Mouse (Mus musculus): ENCODE measurements around the gene Ptger3. TPM values are rescaled to one million over a fixed set of nuclear protein-coding genes. Genes with fewer than 3 reads are reported as not detected.

Ptger3 gene
- polyA plus RNA-seq, 1 experiment = 7.7 TPM

DNA sequence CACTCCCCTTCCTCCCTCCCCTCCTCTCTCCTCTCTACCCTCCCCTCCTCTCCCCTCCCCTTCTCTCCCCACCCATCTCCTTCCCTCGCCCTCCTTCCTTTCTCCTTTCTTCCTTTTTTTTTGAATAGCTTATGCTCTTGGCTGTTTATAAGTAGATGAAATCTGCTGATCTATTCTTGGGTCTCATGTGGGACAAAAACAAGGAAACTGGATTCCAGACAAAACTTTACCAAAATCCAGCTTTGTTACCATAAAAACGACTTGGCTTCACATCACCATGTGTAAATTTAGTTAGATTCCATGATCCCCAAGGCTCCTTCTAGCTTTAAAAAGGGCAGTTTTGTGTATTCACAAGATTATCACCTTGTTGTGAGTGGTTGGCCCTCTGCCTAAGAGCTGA is 70.6 kb downstream of the Ptger3 start:
- Histone ChIP-seq H3K36me3 (ENCODE audit: control insufficient read depth, insufficient read depth, low read length) (no peaks in the 10 kb centered on the region), H3K27ac (ENCODE audit: control insufficient read depth, insufficient read depth, low read length) (no peak overlapping the region), H3K4me3 (ENCODE audit: control insufficient read depth, insufficient read depth, low read length) (no peak overlapping the region), H3K27me3 (ENCODE audit: control insufficient read depth, insufficient read depth, low read length) (no peaks in the 10 kb centered on the region), H3K4me1 (replicated peaks; ENCODE audit: control insufficient read depth, insufficient read depth, low read length) (no peaks in the 10 kb centered on the region)
- TF ChIP-seq POLR2A (IDR thresholded peaks at IDR 0.05; ENCODE audit: control insufficient read depth, extremely low read depth, insufficient read depth, low read length, poor library complexity) (no peak), CTCF (IDR thresholded peaks at IDR 0.05; ENCODE audit: borderline replicate concordance, control insufficient read depth, extremely low read depth, insufficient read depth, low read length, poor library complexity) (no peak)
- 83% methylated on average over 2 of the region's 2 CpGs for WGBS
- no peak for DNase-seq

DNA sequence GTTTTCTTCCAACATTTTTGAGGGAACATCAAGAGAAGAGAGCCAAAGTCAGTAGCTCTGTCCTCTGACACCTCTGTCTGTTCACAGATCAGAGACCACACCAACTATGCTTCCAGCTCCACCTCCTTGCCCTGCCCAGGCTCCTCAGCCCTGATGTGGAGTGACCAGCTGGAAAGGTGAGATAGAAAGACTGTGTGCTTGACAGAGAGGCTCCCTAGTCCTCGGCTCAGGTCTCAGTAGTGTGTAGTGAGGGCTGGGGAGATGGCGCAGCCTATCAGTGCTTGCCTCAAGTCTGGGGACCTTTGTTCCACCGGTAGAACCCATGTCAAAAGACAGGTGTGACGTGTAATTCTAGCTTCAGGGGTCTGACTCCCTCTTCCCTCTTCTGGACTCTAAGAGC is 74.9 kb downstream of the Ptger3 start:
- TF ChIP-seq CTCF (IDR thresholded peaks at IDR 0.05; ENCODE audit: borderline replicate concordance, control insufficient read depth, extremely low read depth, insufficient read depth, low read length, poor library complexity) = no peak
- no peak for TF ChIP-seq POLR2A (IDR thresholded peaks at IDR 0.05; ENCODE audit: control insufficient read depth, extremely low read depth, insufficient read depth, low read length, poor library complexity)
- 94% methylated on average over 4 of the region's 4 CpGs for WGBS
- no peaks in the 10 kb centered on the region for H3K36me3 ChIP-seq (ENCODE audit: control insufficient read depth, insufficient read depth, low read length)

DNA sequence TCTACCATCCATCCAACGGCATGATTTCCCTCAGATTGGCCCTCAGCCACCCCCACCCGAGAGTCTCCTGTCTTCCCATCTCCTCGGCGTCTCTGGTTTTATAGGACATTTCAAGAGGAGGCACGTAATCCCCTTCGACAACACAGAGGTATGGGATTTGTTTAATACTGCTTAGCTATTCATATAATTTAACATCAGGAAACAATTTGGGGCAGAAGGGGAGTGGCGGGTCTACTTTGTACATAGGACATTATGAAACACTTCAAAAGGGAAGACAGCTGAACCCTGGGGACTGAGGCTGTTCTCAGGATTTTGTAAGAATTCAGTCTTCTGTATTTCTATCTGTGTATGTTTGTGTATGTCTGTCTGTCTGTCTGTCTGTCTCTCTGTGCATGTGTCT is 94.9 kb downstream of the Ptger3 start:
- Histone ChIP-seq H3K4me3 (ENCODE audit: control insufficient read depth, insufficient read depth, low read length) (no peak overlapping the region), H3K36me3 (ENCODE audit: control insufficient read depth, insufficient read depth, low read length) (no peaks in the 10 kb centered on the region), H3K27ac (ENCODE audit: control insufficient read depth, insufficient read depth, low read length) (no peak overlapping the region), H3K4me1 (replicated peaks; ENCODE audit: control insufficient read depth, insufficient read depth, low read length) (no peaks in the 10 kb centered on the region), H3K27me3 (ENCODE audit: control insufficient read depth, insufficient read depth, low read length) (no peaks in the 10 kb centered on the region)
- 97% methylated on average over 7 of the region's 7 CpGs for WGBS
- DNase-seq = no peak
- TF ChIP-seq CTCF (IDR thresholded peaks at IDR 0.05; ENCODE audit: borderline replicate concordance, control insufficient read depth, extremely low read depth, insufficient read depth, low read length, poor library complexity) = no peak
- no peak for TF ChIP-seq POLR2A (IDR thresholded peaks at IDR 0.05; ENCODE audit: control insufficient read depth, extremely low read depth, insufficient read depth, low read length, poor library complexity)

More for the DNA sequence above, 74.9 kb downstream of the Ptger3 start:
- no peak overlapping the region for H3K4me3 ChIP-seq (ENCODE audit: control insufficient read depth, insufficient read depth, low read length)
- no peaks in the 10 kb centered on the region for H3K4me1 ChIP-seq (replicated peaks; ENCODE audit: control insufficient read depth, insufficient read depth, low read length)
- H3K27ac ChIP-seq (ENCODE audit: control insufficient read depth, insufficient read depth, low read length) = no peak overlapping the region
- H3K27me3 ChIP-seq (ENCODE audit: control insufficient read depth, insufficient read depth, low read length) = no peaks in the 10 kb centered on the region
- no peak for DNase-seq

DNA sequence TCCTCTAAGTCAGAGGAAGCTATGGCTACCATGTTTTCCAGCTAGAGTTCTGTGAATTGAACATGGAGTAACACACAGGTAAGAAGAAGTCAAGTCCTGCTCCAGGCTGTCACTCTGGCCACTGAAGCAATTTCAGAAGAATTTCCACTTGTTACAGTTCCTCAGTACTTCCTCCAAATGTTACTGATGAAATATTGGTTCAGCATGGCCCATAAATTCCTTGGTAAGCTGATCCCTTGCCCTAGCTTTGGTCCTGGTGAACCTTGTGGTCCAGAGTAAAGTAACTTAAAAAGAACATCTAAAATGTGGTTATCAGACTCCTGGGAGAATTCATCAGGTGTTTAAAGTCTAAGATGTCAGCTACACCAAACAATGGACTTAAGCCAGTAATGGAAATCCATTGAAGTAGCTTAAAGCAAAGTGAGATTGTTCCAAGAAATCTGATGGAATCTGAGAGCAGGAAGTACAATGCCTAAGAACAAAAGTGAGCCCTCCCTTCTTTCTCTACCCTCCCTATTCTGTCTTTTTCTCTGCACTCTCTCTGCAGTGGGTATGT is 97.9 kb downstream of the Ptger3 start:
- no peaks in the 10 kb centered on the region for H3K36me3 ChIP-seq (ENCODE audit: control insufficient read depth, insufficient read depth, low read length)
- H3K4me1 ChIP-seq (replicated peaks; ENCODE audit: control insufficient read depth, insufficient read depth, low read length) = no peaks in the 10 kb centered on the region
- no peak overlapping the region for H3K27ac ChIP-seq (ENCODE audit: control insufficient read depth, insufficient read depth, low read length)
- H3K27me3 ChIP-seq (ENCODE audit: control insufficient read depth, insufficient read depth, low read length) = no peaks in the 10 kb centered on the region
- no peak for DNase-seq
- TF ChIP-seq CTCF (IDR thresholded peaks at IDR 0.05; ENCODE audit: borderline replicate concordance, control insufficient read depth, extremely low read depth, insufficient read depth, low read length, poor library complexity) = no peak
- no peak for TF ChIP-seq POLR2A (IDR thresholded peaks at IDR 0.05; ENCODE audit: control insufficient read depth, extremely low read depth, insufficient read depth, low read length, poor library complexity)
- no peak overlapping the region for H3K4me3 ChIP-seq (ENCODE audit: control insufficient read depth, insufficient read depth, low read length)

DNA sequence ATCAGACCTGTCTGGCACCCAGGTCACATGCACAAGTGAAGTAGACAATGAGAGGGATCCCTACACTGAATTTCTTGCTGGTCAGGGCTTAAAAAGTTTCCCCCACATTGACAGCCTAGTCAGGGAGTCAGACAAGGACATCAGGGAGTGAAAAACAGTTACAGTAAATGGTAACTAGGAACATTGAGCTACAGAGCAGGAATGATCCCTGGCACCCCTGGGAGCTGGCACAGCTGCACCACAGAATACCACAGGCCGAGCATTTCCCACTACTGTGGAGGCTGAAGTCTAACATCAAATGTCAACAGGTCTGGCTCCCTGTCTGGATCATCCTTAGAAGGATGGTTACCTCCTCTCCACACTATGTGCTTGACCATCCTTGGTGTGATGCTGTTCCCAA is 98.8 kb downstream of the Ptger3 start:
- no peaks in the 10 kb centered on the region for H3K4me1 ChIP-seq (replicated peaks; ENCODE audit: control insufficient read depth, insufficient read depth, low read length)
- DNase-seq = no peak
- H3K27me3 ChIP-seq (ENCODE audit: control insufficient read depth, insufficient read depth, low read length) = no peaks in the 10 kb centered on the region
- 95% methylated on average over 1 of the region's 1 CpGs for WGBS
- H3K27ac ChIP-seq (ENCODE audit: control insufficient read depth, insufficient read depth, low read length) = no peak overlapping the region
- H3K4me3 ChIP-seq (ENCODE audit: control insufficient read depth, insufficient read depth, low read length) = no peak overlapping the region
- H3K36me3 ChIP-seq (ENCODE audit: control insufficient read depth, insufficient read depth, low read length) = no peaks in the 10 kb centered on the region
- TF ChIP-seq CTCF (IDR thresholded peaks at IDR 0.05; ENCODE audit: borderline replicate concordance, control insufficient read depth, extremely low read depth, insufficient read depth, low read length, poor library complexity) = no peak
- TF ChIP-seq POLR2A (IDR thresholded peaks at IDR 0.05; ENCODE audit: control insufficient read depth, extremely low read depth, insufficient read depth, low read length, poor library complexity) = no peak

DNA sequence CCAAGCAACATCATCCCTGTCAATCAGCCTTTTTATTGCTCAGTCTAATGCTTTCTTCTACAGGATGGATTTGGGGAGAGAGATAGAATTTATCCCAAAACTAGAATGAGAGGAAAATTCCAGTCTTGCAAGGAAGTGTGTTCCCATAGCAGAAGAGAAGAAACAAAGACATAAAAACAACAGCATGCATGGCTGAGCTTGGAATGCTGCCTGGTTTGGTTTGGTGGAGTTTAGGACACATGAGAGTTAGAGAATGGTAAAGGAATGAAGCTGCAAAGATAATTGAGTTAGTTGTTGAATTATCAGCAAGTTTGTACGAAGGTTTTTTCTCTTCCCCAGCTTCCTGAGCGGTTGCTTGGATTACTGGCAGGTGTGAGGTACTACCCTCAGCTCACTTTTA is 99.5 kb downstream of the Ptger3 start:
- H3K36me3 ChIP-seq (ENCODE audit: control insufficient read depth, insufficient read depth, low read length) = no peaks in the 10 kb centered on the region
- DNase-seq = no peak
- no peak for TF ChIP-seq POLR2A (IDR thresholded peaks at IDR 0.05; ENCODE audit: control insufficient read depth, extremely low read depth, insufficient read depth, low read length, poor library complexity)
- TF ChIP-seq CTCF (IDR thresholded peaks at IDR 0.05; ENCODE audit: borderline replicate concordance, control insufficient read depth, extremely low read depth, insufficient read depth, low read length, poor library complexity) = no peak
- WGBS = 74% methylated on average over 2 of the region's 2 CpGs
- no peaks in the 10 kb centered on the region for H3K27me3 ChIP-seq (ENCODE audit: control insufficient read depth, insufficient read depth, low read length)
- H3K4me1 ChIP-seq (replicated peaks; ENCODE audit: control insufficient read depth, insufficient read depth, low read length) = no peaks in the 10 kb centered on the region
- H3K4me3 ChIP-seq (ENCODE audit: control insufficient read depth, insufficient read depth, low read length) = no peak overlapping the region
- no peak overlapping the region for H3K27ac ChIP-seq (ENCODE audit: control insufficient read depth, insufficient read depth, low read length)

DNA sequence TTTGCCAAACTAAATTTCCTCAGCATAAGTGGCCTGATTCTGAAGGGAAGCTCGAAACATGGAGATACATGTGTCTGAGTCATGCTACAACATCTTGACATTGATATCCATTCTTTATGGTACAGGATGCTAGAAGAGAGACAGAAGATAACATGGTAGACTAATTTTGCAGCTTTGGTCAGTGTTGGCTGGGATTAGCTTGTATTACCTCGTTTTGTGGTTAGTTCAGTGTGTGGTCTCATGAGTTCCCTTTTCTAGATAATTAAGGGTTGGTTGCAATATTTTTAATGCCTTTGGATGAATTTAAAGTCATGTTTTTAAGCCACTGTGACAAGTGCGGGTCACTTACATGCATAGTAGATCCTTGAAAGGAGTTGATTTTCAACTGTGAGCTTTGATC is 119.4 kb downstream of the Ptger3 start:
- no peak for TF ChIP-seq POLR2A (IDR thresholded peaks at IDR 0.05; ENCODE audit: control insufficient read depth, extremely low read depth, insufficient read depth, low read length, poor library complexity)
- no peak for TF ChIP-seq CTCF (IDR thresholded peaks at IDR 0.05; ENCODE audit: borderline replicate concordance, control insufficient read depth, extremely low read depth, insufficient read depth, low read length, poor library complexity)
- H3K27ac ChIP-seq (ENCODE audit: control insufficient read depth, insufficient read depth, low read length) = no peak overlapping the region
- no peaks in the 10 kb centered on the region for H3K4me1 ChIP-seq (replicated peaks; ENCODE audit: control insufficient read depth, insufficient read depth, low read length)
- WGBS = 58% methylated on average over 3 of the region's 3 CpGs
- no peak overlapping the region for H3K4me3 ChIP-seq (ENCODE audit: control insufficient read depth, insufficient read depth, low read length)
- H3K36me3 ChIP-seq (ENCODE audit: control insufficient read depth, insufficient read depth, low read length) = no peaks in the 10 kb centered on the region
- no peak for DNase-seq
- H3K27me3 ChIP-seq (ENCODE audit: control insufficient read depth, insufficient read depth, low read length) = no peaks in the 10 kb centered on the region
